Mouse (Mus musculus): ENCODE measurements around the gene Prr15l.
A peak's percentile ranks its signal among the peaks of the same experiment; 100 is the strongest.

The Prr15l gene

DNA sequence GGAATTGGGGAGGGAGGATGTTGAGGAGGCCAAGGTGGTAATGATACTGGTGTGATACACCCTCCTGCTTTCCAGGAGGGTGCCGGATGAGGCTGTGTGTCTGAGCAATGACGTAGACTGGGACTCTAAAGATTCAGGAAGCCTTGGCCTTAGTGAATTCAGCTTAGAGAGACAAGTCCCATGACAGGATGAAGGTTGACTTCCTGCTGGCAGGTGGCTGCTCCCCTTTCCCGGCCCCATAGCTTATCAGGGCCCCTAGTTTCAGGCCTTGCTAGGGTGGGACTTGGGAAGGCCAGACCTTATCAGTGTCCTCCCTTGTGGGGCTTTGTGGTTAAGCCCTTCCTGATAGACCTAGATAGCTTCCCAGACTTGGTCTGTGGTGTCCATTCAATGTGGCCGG is 19.9 kb downstream of the Prr15l start:
- DNase-seq (ENCODE audit: low spot score) = no peak

DNA sequence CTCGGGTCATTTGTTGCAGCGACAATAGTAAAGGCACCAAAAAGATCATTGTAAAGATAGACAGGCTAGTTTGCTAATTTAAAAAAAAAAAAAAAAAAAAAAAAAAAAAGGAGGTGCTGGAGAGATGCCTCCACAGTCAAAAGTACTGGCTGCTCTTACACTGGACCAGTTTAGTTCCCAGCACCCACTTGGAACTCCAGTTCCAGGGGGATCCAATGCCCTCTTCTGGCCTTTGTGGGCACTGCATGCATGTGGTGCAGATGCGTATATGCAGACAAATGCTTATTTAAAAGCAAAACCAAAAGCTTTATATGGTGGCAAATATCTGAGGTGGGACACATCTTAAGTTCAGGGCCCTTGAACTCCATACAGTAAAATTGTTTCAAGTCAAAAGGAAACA is 22.9 kb downstream of the Prr15l start:
- DNase-seq (ENCODE audit: low spot score) = no peak

DNA sequence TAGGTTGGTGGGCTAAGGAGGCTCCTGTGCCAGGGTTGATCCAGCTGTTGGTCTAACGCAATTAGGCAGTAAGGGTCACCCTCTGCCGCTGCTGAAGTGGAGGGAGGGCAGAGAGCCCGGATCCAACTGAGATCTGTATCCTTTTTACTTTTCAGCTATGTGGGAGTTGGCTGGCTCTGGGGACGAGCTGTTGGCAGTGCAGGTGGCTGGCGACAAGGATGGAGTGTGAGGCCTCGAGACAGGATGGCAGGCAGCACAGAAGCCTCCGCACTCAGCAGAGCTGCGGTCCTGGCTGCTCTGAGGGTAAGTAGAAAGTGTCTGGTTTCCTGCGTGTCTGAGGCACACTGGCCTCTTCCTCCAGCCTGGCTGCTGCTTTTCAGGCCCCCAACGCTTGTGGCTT is 24.5 kb downstream of the Prr15l start:
- no peak for DNase-seq (ENCODE audit: low spot score)

DNA sequence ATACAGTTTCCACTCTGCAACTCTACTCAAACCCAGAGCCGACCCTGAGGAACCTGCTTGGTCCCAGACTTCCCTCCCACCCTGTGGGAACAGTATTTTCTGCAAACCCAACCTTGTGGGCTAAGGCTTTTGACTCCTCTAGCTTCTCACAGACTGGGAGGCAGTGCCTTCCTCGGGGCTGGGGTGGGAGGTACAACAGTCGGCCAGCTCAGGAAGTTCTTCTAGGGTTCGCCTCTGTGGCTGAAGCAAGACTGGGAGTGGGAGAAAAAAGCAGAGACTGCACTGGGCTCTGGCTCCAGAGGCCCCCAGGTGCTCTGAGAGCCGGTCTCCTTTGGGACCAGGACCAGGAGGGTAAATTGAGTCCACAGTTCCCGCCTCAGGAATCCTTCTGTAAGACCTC is 25.0 kb downstream of the Prr15l start:
- no peak for DNase-seq (ENCODE audit: low spot score)

DNA sequence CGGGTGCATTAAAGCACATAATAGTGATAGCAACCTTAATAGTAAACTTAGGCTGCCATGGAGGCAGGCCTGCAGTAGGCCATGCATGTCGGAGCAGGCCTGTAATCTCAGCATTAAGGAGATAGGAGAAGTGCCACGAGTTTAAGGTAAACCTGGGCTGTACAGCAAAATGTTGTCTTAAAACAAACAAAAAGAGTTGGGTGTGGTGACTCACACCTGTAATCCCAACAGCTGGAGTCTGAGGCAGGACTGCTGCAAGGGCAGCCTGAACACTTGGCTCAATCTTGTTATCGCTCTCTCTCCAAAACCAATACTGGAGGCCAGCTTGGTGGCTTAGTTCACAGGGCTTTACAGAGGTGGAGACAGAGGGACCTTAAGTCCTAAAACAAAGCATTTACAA is 27.2 kb downstream of the Prr15l start:
- DNase-seq (ENCODE audit: low spot score) = no peak

DNA sequence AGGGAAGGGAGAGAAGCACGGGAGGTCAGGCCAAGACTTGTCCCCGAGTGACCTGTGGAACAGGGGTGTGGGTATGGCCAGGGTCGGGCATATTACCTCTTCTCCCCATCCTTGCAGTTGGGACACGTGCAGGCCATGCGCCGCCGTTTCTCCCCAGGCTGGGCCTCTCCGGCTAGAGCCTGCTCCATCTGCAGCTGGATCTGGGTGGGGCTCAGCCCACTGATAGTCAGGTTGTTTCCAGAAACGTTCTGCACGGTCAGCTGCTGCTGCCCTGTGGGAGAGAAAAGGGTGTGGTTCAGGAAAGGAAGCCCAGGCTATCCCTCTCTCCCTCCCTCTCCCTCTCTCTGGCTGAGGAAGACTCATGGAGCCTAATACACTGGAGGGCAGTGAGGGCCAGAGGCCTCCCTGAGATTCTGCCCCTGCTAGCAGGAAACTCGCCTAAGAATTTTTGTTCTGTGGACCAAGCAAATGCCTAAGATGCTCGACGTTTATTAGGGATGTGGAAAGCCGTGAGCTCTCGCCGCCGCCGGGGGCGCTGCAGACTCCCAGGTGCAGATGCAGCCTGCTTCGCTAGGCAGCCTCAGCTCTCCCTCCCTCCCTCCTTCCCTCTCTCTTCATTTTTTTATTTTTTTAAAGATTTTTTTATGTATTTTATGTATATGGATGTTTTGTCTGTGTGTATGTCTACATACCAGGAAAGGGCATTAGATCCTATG is 28.3 kb downstream of the Prr15l start:
- DNase-seq (ENCODE audit: low spot score) = peak; percentile 68

DNA sequence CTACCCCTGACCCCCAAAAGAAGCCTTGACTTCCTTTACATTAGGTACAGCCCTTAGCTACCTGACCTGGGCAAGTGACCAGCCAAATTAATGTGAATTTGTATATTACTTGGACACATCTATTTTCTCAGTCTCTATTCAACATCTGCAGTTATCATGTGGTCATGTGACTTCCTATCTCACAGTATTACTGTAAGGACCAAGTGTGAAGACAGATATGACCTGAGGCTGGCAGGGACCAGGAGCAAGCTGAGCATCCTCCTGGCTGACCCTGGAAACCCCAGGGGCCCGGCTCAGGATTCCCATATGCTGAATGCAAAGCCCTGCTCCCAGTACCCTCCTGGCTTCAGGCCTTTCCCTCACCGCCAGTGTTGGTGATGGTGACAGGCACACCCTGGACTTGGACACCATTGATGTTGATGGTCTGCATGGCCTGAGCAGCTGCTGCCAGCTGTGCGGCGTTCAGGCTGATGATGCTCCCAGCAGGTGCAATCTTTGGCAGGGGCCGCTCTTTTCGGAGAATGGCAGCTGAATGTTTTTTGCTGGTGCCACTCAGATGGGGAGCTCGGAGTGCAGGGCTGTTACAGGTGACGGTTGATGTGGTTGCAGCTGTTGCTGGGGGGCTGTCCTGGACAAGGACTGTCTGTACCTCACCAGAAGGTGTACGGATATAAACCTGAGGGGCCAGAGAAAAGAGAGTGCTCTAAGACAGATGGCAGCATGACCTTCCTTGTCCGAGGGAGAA is 29.3 kb downstream of the Prr15l start:
- no peak for DNase-seq (ENCODE audit: low spot score)

DNA sequence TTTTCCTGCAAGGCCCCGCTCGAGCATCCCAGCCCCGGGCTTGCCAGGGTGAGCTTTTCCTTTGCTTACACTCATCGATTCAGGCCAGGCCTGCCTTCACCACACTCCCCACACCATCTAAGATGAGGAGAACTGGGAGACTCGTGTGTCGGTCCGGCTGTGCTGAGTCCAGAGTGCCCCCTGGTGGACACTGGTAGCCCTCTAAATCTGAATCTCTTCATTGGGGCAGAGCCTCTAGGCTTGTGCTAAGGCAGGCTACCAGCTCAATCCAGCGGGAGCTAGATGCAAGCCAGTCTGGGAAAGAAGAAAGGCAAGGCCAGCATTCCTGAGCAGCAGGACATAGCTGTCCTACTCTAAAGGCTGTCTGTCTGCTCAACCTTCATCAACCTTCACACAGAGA is 35.7 kb downstream of the Prr15l start:
- DNase-seq (ENCODE audit: low spot score) = peak; percentile 95

DNA sequence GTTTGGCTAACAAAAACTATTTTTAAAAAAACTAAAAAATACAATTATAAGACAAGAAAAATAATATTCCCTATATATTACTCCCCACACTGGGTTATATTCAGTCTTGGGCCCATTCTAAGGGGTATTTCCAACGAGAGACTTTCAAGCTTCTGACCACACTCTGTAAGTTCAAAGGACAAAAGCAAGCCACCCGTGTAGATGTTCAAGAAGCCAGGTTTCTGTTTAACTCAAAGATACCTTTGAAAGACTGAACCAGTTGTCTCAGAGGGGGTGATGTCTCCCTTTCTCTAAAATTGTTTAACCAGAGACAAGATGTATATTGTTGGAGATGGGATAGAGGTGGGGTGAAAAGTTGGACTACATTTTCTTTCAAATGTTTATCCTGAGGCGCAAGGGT is 38.3 kb downstream of the Prr15l start:
- DNase-seq (ENCODE audit: low spot score) = no peak

DNA sequence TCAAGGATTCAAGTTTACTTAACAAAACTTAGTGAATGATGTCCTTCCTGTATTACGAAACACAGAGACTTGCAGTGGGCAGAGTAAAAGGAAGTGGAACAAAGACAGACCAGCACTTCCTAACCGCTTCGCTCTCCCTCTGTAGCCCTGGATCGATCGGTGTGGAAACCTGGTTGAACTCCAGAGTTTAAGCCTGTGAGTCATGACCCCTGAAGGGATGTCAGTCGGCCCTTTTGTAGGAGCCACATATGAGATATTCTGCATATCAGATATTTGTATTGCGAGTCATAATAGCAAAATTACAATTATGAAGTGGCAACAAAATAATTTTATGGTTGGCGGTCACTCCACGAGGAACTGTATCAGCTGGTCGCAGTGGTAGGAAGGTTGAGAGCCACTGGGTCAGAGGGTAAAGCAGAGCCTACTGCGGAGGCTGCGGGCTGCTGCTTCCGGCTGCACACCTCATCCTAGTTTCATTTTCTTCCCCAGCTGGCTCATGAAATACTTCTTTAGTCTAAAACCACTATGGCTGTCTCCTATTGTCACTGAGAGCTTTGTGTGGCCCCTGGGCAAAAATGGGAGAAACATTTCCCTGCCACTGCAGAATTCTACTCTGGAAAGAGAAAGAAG is 39.1 kb downstream of the Prr15l start:
- no peak for DNase-seq (ENCODE audit: low spot score)

DNA sequence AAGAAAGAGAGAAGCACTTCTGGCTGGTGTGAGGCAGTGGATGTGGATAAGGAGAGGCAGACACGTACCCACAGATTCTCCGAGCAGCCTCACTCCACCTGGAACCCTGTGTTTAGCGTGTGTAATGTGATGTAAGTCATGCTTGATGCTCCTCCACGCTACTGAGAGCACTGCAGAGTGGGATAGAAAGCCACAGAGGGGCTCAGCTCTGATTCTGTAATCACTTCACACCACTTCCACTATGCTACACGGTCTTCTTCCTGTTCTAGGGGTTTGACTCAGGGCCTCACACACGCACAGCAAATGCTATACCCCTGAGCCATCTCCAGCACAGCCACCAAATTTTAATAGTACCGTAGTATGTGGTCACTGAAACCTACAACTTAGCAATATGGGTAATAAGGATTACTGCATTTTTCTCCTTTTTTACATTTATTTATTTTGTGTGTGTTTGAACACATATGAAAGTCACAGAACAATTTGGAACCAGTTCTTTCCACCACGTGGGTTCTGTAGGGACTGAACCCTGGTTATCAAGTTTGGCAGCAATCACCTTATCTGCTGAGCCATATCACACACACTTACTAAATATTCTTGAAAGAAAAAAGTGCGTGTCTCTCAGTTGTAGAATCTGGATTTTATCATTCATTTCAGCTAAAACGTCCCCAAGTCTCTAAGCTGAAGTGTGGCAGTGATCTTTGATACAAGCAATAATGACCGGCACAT is 39.8 kb downstream of the Prr15l start:
- no peak for DNase-seq (ENCODE audit: low spot score)

DNA sequence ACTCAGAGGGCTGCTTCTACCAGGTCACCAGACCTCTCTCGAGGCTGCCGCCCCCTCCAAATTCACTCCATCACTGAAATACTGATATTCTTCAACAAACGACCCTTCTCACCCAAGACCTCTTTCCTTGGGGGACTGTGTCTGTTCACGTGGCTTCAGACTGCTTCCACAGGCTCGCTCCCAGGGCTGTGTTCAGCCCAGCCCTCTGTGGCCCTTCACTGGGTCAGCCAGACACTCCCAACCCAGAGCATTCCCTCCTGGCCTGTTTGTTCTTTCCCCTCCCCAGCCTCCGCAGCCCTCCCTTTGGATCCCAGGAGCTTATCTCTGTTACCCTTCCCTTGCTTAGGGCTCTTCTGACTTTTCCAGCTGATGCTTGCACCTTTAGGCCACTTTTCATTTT is 40.6 kb downstream of the Prr15l start:
- DNase-seq (ENCODE audit: low spot score) = no peak

DNA sequence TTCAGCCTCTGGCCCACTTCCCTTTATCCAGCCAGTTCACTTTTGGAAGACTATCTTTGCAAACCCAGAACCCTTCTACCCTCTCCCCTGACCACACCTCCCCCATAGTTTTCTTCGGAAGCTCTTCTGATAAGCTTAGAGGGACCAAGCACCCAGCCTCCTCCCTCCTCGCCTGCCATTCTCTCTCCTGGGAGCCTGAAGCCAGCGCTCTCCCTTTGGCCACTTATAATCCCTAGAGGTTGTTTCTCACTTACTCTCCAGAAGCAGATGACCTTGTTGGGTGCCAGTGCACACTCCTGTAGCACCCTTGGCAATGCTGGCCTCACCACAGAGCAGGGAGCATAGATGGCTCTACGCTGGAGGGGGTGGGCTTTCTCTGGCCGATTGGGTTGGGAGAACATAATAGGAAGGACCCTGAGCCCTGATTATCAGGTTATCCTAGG is 41.4 kb downstream of the Prr15l start:
- DNase-seq (ENCODE audit: low spot score) = no peak

DNA sequence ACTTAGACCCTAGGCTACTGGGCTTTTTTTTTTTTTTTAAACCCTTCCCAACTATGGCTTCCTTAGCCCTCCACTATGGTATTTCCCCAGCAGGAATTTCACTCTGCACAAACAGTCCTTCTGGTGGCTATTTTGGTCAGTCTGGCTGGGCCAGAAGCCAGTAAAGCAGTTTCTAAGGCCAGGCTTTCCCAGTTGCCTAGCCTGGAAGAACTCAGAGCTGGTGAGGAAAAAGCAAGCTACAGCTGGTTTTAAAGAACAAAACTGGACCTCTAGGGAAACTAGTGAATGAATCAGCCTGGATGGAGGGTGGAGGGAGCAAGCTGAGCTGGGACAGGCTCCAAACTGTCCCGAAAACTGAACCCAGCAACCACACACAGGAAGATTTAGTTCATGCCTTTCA is 41.8 kb downstream of the Prr15l start:
- no peak for DNase-seq (ENCODE audit: low spot score)

DNA sequence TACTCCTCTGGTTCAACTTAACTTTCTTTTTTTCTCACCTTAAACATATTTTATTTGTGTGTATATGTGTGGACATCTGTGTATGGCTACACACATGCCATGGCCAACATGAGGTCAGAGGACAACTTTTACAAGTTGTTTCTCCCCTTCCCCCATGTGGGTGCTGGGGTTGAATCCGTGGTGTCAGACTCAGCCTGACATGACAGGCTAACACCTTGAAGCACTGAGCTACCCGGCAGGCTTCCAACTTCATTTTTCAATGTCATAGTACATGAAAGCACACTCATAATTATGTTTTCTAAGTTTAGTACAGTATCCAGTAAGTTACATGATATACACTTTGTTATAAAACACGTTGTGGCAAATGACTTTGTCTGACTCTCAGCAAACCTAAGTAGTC is 42.4 kb downstream of the Prr15l start:
- DNase-seq (ENCODE audit: low spot score) = no peak

DNA sequence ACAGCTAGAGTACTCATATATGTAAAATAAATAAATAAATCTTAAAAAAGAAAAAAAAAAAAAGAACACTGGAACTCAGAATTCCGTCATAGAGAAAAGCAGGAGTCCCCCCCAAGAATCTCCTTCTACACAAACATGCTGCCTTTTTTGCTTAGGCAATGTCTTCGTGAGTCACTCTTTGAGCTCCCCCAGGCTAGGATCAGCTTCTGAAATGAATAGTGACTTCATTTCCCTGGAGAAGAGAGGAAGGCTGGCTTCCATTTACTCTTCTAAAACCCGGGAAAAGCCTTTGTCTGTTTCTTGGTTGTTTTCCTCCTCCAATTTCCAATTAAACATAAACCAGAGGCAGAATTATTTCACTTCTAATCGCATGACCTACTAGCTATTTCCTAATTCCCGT is 45.0 kb downstream of the Prr15l start:
- DNase-seq (ENCODE audit: low spot score) = no peak

DNA sequence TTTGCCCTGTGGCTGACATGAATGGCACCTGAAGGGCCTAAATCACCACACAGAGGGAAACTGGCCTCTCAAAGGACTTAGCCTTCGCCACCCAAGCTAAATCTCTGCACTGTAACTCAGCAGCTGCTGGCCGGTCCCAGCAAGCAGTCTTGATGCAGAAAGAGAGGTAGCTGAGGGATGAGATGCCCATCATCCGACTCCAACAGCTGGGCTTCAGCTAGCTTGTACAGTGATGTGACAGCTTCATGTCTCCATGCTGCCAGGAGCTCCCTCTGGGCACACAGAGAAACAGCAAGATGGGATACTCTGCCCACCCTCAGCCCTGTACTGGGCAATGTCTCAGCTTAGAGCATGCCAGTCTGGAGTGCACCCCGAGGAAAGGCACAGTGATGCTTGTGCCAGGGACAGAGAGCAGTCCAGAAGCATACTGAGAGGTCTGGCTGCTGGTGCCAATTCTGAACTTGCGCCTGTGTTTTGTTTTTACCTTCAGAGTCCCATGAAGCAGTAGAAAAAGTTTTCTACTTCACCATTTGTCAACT is 45.6 kb downstream of the Prr15l start:
- DNase-seq (ENCODE audit: low spot score) = no peak

DNA sequence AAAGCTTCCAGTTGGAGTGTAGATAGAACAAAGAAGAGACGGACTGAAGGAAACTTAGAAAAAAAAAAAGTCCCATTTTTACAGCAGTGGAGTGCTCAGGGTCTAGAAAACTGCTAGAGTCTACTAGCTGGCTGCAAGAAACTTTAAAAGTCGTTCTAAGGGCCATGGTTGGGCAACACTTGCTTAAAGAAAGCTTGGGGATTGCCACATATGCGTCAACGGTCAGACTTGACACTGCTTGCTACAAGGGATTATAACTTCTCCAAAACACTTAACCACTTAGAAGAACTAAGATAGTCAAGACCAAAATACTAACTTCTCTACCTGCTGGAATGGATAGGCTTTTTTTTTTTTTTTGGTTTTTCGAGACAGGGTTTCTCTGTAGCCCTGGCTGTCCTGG is 46.9 kb downstream of the Prr15l start:
- no peak for DNase-seq (ENCODE audit: low spot score)

DNA sequence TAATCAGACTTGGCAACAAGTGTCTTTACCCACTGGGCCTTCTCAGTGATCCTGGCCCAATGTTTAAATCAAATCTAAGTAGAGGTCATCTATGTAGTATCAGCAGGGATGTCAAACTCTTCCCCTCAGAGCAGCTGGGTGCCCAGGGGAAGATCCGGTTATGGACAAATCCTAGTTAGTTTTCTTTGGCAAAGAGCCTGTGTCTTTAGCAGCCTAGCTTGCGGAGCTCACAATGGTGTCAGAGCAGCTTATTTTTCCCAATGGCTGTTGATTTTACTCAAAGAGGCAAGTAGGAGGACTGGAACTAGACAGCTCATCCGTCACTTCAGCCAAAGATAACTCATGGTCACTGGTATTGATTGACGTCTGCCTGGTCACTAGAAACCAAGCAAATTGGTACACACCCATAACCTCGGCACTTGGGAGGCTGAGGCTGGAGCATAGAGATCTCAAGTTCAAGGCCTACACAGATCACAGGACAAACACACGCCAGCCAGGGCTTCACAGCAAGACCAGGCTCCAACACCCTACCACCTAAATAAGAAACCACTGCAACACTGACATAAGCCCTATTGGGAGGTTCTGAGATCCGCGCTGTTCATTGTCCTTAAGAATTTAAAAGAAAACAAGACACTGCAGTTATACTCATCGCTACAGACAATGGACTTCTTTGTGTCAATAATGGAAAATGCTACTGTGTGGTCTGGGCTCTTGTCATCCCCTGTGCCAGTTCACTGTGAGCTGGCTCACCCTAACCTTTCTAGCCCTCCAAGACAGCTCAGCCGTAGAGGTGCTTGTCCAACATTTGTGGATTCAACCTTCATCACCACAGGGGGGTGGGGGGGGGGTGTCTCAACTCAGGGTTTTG is 47.8 kb downstream of the Prr15l start:
- no peak for DNase-seq (ENCODE audit: low spot score)

DNA sequence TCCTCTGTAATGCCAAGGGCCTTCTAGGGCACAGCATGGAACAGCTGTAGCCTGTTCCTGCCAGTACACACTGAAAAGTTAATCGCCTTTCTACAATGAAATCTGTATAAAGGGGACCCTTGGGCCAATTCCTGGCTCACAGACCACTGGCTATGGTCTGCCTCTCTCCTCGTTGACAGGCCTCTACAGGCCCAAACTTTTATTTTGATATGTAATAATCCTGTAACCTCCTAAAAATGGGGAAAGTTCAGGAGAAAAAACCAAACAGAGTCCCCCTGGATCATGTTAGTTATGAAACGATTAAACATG is 48.4 kb downstream of the Prr15l start:
- DNase-seq (ENCODE audit: low spot score) = no peak

DNA sequence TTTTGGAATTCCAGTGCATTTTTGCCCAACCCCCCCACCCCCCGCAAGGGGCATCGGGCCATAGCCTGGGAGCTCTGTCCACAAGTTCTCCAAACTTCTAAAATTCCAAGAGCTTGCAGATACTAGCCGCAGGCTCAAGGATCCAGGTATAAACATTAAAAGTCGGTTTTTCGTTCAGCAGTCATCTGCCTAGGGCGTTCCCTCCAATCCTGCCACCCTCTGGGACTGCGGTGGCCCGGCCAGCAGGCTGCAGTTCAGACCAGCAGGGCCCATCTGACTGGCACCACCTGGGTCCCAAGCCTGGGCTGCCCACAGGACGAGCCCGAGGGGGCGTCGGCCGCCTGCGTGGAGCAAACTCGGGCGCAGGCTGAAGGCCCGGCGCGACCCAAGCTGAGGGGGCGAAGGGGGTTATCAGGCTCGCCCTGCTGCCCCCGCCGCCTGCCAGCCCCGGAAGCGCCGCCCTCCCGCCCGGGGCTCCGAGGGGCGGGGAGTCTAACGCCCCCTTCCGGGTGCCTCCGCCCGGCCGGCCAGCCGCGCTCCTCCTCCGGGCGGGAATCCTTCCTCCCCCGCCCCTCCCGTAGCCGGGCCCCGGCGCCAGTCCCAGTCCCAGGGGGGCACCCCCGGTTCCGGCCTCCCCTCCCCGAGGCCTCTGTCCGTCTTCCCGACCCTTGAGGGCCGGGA is 49.1 kb downstream of the Prr15l start:
- DNase-seq (ENCODE audit: low spot score) = peak; percentile 93
